In the genomic region with DNA sequence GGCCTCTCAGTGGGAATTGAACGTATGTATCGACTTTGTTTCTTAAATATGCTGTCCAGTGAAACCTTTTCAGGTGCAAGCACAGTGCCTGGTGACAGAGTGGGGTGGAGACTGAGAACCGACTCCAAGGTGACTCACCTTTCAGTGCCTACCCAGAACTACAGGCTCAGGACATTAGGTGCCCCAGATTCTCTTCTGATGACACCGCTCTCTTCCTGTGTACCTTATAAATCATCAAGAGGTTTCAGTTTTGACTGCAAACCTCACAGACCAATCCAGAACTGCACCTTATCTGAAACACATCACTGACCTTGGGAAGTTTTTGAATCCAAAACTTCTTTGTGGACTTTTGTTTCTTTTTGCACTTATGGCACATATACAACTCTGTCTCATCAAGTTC, we compare ENCODE assay signal across 18 mouse cellular contexts.
"Had no signal": no experiment of that assay in that cellular context is flagged by ENCODE, and none has a peak within 500 bp of the region (broad histone marks: within the 10 kb centered on the region; RNA-seq: fewer than 3 reads in every experiment).

No protein-coding gene starts in this region.

- H3K9ac ChIP-seq: limb, embryonic 13.5 days; liver, embryonic 13.5 days; midbrain, embryonic 13.5 days; neural tube, embryonic 12.5 days; neural tube, embryonic 15.5 days had no signal

- H3K9me3 ChIP-seq: limb, embryonic 13.5 days; liver, embryonic 13.5 days; midbrain, embryonic 13.5 days; neural tube, embryonic 12.5 days; neural tube, embryonic 15.5 days had no signal

- ATAC-seq: midbrain, embryonic 13.5 days had no signal

- H3K4me2 ChIP-seq: limb, embryonic 13.5 days; liver, embryonic 13.5 days; midbrain, embryonic 13.5 days; neural tube, embryonic 12.5 days; neural tube, embryonic 15.5 days had no signal

- H3K4me1 ChIP-seq: limb, embryonic 13.5 days; neural tube, embryonic 15.5 days had no signal

- H3K27me3 ChIP-seq: limb, embryonic 13.5 days; liver, embryonic 13.5 days; midbrain, embryonic 13.5 days; neural tube, embryonic 12.5 days; neural tube, embryonic 15.5 days had no signal

- H3K27ac ChIP-seq: limb, embryonic 13.5 days; liver, embryonic 13.5 days; midbrain, embryonic 13.5 days; neural tube, embryonic 12.5 days; neural tube, embryonic 15.5 days; stomach, postnatal 0 days had no signal

- DNase-seq: kidney, adult 18-20 months; kidney, adult 9 months; kidney, postnatal 14 days; kidney, postnatal 4 days; left cerebral cortex, postnatal 4 days; liver, embryonic 13.5 days; lung, adult 2 months; lung, postnatal 14 days; lung, postnatal 4 days; right cerebral cortex, adult 18-20 months; right cerebral cortex, postnatal 14 days; right cerebral cortex, postnatal 4 days; thymus, postnatal 25 days had no signal

- H3K4me3 ChIP-seq: limb, embryonic 13.5 days; liver, embryonic 13.5 days; midbrain, embryonic 13.5 days; neural tube, embryonic 12.5 days; neural tube, embryonic 15.5 days had no signal
